Mouse (Mus musculus): Measurements from ENCODE around the gene Pttg1ip.

DNA sequence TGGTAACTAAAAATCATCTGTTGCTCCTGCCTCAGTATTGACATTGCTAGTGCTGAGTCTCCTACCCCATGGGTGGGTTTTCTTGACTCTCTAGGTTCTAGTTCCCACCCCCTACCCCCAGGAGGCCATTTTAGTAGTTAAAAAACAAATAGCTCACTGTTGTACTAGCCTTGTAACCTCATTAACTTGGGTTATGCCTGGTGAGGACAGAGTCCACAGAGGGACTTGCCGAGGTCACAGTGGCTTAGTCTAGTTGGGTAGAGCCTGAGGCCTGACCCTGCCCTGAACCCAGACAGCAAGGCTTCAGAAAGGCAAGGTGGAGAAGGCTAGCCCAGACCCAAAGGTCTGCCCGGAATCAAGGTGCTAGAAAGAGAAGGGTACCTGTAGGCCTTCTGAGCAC lies 6.5 kb downstream of the Pttg1ip start:
- TF ChIP-seq CTCF (conservative IDR thresholded peaks at IDR 0.05; ENCODE audit: low read length) (no peak), NANOG (IDR thresholded peaks at IDR 0.05; ENCODE audit: borderline replicate concordance, low read length) (no peak), POU5F1 (IDR thresholded peaks at IDR 0.05; ENCODE audit: borderline replicate concordance, low read length) (no peak)

Data from E14TG2a.4 (cell line).